Mouse (Mus musculus) embryonic facial prominence, embryonic 12.5 days (tissue): ENCODE results near the gene Crbn. TPM values are rescaled to one million over a fixed set of nuclear protein-coding genes. Genes with fewer than 3 reads are reported as not detected.
A peak's percentile ranks its signal among the peaks of the same experiment; 100 is the strongest.

Experiments
- ATAC-seq: fragments of 200-750 bp; cut with Nextera tagmentation; 2 replicates; pipeline ENCODE4 v1.8.0; 2017; ENCODE audit not compliant: insufficient number of reproducible peaks, insufficient read depth, low FRiP score, low TSS enrichment
- H3K27ac ChIP-seq: fragments of 300-500 bp; sonication (generic); 2 replicates; pipeline ENCODE4 v1.5.1; 2016; ENCODE audit warnings: mild to moderate bottlenecking
- H3K27me3 ChIP-seq: fragments of 300-500 bp; sonication (generic); 2 replicates; pipeline ENCODE4 v1.6.1; 2016; ENCODE audit warnings: mild to moderate bottlenecking, moderate library complexity
- H3K36me3 ChIP-seq: fragments of 300-500 bp; sonication (generic); 2 replicates; pipeline ENCODE4 v1.6.1; 2016; ENCODE audit warnings: mild to moderate bottlenecking
- H3K4me1 ChIP-seq: fragments of 300-500 bp; sonication (generic); 2 replicates; pipeline ENCODE4 v1.6.1; 2016
- H3K4me2 ChIP-seq: fragments of 300-500 bp; sonication (generic); replicated peaks from 2 replicates; pipeline ENCODE4 v1.6.1; 2016; ENCODE audit warnings: mild to moderate bottlenecking, moderate library complexity
- H3K4me3 ChIP-seq: fragments of 300-500 bp; sonication (generic); 2 replicates; pipeline ENCODE4 v1.5.1; 2016; ENCODE audit warnings: mild to moderate bottlenecking
- H3K9ac ChIP-seq: fragments of 300-500 bp; sonication (generic); 2 replicates; pipeline ENCODE4 v1.6.1; 2016; ENCODE audit warnings: mild to moderate bottlenecking, moderate library complexity
- H3K9me3 ChIP-seq: fragments of 300-500 bp; sonication (generic); 2 replicates; pipeline ENCODE4 v1.6.1; 2016; ENCODE audit warnings: mild to moderate bottlenecking, moderate library complexity
- WGBS: fragments of 180-500 bp; shearing (Covaris S2); methylation state at CpG from one replicate; pipeline ENCODE4 v1.1.7; 2016; 5-methylcytosine and 5-hydroxymethylcytosine counted together
- polyA plus RNA-seq: library from polyadenylated mRNA; unstranded; fragments of >200 nt; fragmentation: Nextera tagmentation; extraction: Ambion mirVana; gene quantifications from 2 replicates; pipeline ENCODE4 v1.2.1, GENCODE M21; 2016

Gene Crbn
- 47.7 and 47.9 TPM in 2 replicates for polyA plus RNA-seq

DNA sequence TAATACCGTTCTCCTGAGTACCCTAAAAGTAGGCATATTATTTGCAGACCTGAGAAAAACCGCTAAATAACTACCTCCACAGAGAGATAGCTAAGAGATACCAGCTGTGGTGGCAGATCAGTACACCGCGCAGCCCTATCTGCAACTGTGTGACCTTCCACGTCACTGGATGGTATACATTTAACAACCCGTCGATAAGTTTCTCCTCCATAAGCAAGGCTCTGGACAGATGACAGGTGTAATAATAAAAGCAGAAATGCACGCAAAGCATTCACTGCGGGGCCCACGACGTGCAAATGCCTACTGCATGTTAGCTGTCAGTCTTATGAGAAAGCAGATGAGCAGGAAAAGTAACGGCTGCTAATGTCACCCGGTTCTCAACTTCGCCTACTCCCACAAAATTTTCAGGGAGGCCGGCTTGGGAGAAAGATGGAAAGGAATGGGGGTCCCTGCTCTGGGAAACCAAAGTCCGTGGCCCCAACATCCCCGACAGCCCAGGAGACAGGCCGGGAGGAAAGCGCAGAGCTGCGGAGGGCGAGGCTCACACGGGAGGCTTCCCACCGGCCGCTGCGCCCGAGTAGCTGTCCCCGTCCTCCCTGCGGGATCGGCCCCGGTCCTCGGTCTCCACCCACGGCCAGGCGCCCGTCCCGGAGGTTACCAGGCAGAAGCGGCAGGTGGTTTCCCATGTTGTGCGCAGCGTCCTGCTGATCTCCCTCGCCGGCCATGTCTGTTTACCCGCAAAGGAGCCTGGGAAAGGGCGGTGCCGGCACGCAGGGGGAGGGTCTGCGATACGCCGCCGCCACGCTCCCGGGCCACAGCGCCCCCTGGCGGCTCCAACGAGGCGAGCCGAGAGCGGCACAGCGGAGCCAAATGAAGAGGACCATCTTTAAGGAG is at the start of gene Crbn:
TSS of gene Crbn (minus strand) at position 745 of the 894 bp plus-strand sequence.
- peaks cover 4% of the 10 kb centered on the region for H3K36me3 ChIP-seq
- no peaks in the 10 kb centered on the region for H3K27me3 ChIP-seq
- peak within 1 kb of the TSS; percentile 83 for H3K9ac ChIP-seq
- no peaks in the 10 kb centered on the region for H3K9me3 ChIP-seq
- 2% methylated on average over 57 of the region's 57 CpGs for WGBS
- H3K4me2 ChIP-seq = peak within 1 kb of the TSS; percentile 88
- ATAC-seq = peak; percentile 94
- H3K4me3 ChIP-seq = peak within 1 kb of the TSS; percentile 91
- peaks cover 10% of the 10 kb centered on the region for H3K4me1 ChIP-seq
- no peak within 1 kb of the TSS for H3K27ac ChIP-seq

DNA sequence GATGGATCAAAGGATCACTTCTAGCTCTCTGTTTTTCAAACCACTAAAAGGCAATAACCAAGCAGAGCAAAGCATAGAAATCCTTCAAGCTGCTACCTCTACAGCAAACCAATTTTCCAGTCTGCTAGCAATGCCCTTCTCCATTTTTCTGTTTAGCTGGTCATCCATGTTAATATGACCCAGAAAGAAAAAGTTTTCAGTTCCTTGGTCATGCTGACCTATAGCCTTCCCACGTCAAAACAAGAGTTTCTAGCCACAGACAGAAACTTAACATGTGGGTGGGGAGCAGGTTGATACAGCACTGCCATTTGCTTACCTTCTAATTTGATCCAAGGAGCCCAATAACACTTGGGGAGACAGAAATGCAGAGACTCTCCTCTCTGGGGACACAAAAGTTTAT is 40.3 kb upstream of the Crbn start:
- Histone ChIP-seq H3K27ac (no peak overlapping the region), H3K27me3 (no peaks in the 10 kb centered on the region), H3K9me3 (no peaks in the 10 kb centered on the region), H3K4me3 (no peak overlapping the region), H3K9ac (no peak overlapping the region), H3K36me3 (no peaks in the 10 kb centered on the region), H3K4me1 (no peaks in the 10 kb centered on the region), H3K4me2 (no peak overlapping the region)
- ATAC-seq = no peak
- 57% methylated on average over 1 of the region's 1 CpGs for WGBS

DNA sequence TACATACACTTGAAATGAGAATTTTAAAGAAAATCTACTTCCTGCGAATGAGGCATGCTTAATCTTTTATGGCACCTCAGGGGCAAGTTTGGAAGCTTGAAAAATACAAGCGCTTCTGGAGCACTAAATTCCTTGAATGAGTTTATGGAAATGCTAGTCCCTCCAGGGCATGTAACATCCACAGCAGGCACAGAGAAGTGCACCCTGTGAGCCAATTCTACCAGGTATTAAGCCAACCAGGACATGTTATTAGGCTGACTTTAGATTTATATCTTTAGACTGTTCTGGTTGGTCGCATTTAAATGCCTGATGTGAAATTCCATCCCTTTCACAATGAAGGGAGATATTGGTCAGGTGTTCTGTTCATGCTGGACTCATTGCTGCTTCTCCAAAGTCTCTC is 38.2 kb upstream of the Crbn start:
- no peak for ATAC-seq
- no peaks in the 10 kb centered on the region for H3K9me3 ChIP-seq
- no peak overlapping the region for H3K27ac ChIP-seq
- H3K27me3 ChIP-seq = no peaks in the 10 kb centered on the region
- no peak overlapping the region for H3K4me3 ChIP-seq
- 78% methylated on average over 3 of the region's 3 CpGs for WGBS
- no peak overlapping the region for H3K9ac ChIP-seq
- no peaks in the 10 kb centered on the region for H3K36me3 ChIP-seq
- no peak overlapping the region for H3K4me2 ChIP-seq
- H3K4me1 ChIP-seq = no peaks in the 10 kb centered on the region

DNA sequence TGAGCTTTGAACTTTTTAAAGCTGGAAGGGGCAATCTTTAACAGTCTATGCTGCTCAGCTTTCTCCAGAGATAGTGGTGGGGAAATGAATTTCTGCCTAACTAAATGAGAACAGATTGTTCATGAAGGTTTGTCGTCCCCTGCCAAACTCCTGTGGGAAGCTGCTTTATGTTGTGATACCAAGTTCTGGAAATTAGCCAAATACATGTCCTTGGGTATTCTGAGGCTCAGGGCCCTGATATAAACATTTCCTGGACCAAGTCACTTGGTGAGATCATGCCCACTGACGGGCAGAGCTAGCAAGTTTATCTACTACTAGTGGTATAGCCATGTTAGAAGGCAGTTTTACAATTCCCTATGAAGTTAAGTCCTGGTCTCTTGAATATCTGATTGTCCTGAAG is 35.4 kb upstream of the Crbn start:
- Histone ChIP-seq H3K27me3 (no peaks in the 10 kb centered on the region), H3K4me3 (no peak overlapping the region), H3K27ac (no peak overlapping the region), H3K9ac (no peak overlapping the region), H3K4me2 (no peak overlapping the region), H3K36me3 (no peaks in the 10 kb centered on the region), H3K9me3 (no peaks in the 10 kb centered on the region), H3K4me1 (no peaks in the 10 kb centered on the region)
- no peak for ATAC-seq
- 70% methylated on average over 2 of the region's 2 CpGs for WGBS

DNA sequence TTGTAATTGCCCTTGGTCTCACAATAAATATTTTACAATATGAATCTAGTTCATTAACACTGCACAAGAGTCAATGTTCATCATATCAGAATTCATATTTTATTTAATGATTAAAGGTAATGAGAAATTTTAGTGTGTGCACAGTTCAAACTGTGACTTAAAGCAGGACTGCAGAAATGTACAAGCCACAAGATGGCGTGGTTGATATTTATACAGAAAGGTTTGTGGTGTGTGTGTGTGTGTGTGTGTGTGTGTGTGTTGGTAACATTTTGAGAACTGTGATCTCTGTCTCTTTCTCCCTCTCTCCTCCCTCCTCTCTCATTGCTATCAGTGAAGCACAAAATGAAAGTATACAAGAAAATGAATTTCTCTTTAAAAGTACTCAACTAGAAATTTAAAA is 22.5 kb upstream of the Crbn start:
- H3K9me3 ChIP-seq = no peaks in the 10 kb centered on the region
- ATAC-seq = no peak
- no peaks in the 10 kb centered on the region for H3K27me3 ChIP-seq
- no peak overlapping the region for H3K4me3 ChIP-seq
- no peak overlapping the region for H3K27ac ChIP-seq
- no peak overlapping the region for H3K4me2 ChIP-seq
- H3K36me3 ChIP-seq = no peaks in the 10 kb centered on the region
- H3K9ac ChIP-seq = no peak overlapping the region
- no peaks in the 10 kb centered on the region for H3K4me1 ChIP-seq
- 54% methylated on average over 1 of the region's 1 CpGs for WGBS

DNA sequence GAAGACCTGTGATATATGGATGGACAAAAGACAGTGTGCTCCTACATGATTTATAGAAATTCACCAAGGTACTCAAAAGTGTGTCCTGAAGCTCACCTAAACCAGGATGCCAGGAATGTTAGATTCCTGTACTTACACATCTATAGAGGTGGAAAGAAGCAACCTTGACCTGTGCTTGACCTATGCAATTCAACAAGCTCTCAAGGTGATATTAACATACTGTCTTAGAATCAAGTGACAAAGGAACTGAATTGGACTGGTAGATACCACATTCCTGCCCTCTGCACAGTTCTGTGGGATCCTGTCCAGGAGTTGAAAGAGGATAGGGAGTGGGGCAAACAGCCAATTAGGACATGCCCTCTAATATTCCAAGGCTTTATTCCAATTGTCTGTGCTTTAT is 20.7 kb upstream of the Crbn start:
- ATAC-seq = no peak
- Histone ChIP-seq H3K27me3 (no peaks in the 10 kb centered on the region), H3K36me3 (no peaks in the 10 kb centered on the region), H3K9ac (no peak overlapping the region), H3K27ac (no peak overlapping the region), H3K4me3 (no peak overlapping the region), H3K4me1 (no peaks in the 10 kb centered on the region), H3K4me2 (no peak overlapping the region), H3K9me3 (no peaks in the 10 kb centered on the region)

DNA sequence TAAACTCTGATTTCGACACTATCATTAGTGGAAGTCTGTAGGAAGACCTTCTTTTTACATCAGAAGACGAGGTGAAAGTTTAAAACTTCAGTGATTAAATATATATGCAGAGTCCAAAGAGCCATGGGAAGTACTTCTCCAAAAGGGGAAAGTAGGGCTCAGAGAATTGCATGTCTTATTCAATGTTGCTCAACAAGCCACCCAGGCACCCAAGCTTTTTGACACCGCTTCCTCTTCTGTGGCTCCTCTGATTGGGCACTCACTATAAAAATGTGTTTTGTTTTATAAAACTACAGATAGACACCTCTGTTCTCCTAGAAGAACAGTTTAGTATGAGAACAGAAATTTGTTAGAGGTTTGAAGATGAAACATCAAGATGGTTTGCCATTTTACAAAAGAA is 20.0 kb upstream of the Crbn start:
- no peaks in the 10 kb centered on the region for H3K9me3 ChIP-seq
- no peak overlapping the region for H3K4me3 ChIP-seq
- H3K36me3 ChIP-seq = no peaks in the 10 kb centered on the region
- no peaks in the 10 kb centered on the region for H3K4me1 ChIP-seq
- no peaks in the 10 kb centered on the region for H3K27me3 ChIP-seq
- no peak overlapping the region for H3K27ac ChIP-seq
- ATAC-seq = no peak
- H3K9ac ChIP-seq = no peak overlapping the region
- H3K4me2 ChIP-seq = no peak overlapping the region
- 74% methylated on average over 3 of the region's 3 CpGs for WGBS

DNA sequence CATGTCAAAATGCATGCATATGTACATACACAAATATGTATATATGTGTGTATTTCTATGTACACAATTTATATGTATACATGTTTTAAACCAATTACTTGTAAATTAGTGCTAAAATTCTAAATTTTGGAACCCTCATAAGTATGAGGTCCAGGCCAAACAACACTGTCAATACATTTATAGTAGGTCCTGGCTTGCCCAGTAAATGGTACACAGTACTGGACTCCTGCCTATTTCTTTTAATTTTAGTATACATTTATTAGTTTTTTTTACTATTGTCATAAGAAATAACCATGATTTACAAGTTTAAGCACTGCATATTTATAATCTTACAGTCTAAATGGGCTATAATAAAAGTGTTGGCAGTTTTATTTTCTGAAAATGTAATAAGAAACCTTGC is 19.4 kb upstream of the Crbn start:
- ATAC-seq = no peak
- no peak overlapping the region for H3K27ac ChIP-seq

DNA sequence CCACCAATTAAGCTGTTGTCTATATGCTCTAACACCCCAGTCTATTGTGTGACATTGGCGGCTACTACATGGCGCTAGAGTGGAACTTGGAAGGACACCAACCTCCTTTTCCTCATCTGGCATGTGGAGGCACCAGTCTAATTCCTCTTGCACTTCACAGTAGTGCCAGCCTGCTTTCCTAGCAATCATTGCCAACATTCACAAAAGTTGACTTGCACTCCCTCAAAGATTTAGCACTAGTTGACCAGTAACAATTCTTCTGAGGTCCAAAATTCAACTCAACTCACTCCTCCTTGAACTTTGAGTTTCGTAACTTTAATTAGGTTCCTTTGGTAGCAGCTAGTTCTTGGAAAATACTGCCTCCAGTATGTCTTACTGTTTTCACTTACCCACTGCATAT is 10.8 kb upstream of the Crbn start:
- no peak for ATAC-seq
- Histone ChIP-seq H3K4me3 (no peak overlapping the region), H3K9me3 (no peaks in the 10 kb centered on the region), H3K36me3 (no peaks in the 10 kb centered on the region), H3K27ac (no peak overlapping the region), H3K9ac (no peak overlapping the region), H3K4me2 (no peak overlapping the region), H3K4me1 (no peaks in the 10 kb centered on the region), H3K27me3 (no peaks in the 10 kb centered on the region)
- 88% methylated on average over 3 of the region's 3 CpGs for WGBS

More for the DNA sequence above, 19.4 kb upstream of the Crbn start:
- Histone ChIP-seq H3K4me2 (no peak overlapping the region), H3K9ac (no peak overlapping the region), H3K4me1 (no peaks in the 10 kb centered on the region), H3K27me3 (no peaks in the 10 kb centered on the region), H3K9me3 (no peaks in the 10 kb centered on the region), H3K4me3 (no peak overlapping the region), H3K36me3 (no peaks in the 10 kb centered on the region)

DNA sequence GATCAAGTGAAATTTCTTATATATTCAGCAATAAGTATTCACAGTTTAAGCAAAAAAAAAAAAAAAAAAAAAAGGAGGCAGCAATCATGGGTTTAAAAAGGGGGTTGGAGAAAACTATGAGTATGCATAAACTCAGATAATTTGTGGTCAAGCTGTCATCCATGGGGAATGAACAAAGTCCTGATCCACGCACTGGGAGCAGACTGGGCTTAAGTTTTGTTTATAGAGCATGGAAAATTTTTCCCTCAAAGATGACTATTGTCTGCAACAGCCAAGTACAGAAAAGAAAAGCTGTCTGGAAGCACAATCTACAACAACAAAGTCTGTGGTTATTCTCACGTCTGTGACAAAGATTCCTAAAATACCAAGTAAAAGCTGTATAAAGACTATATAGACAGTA is 9.3 kb upstream of the Crbn start:
- Histone ChIP-seq H3K4me2 (no peak overlapping the region), H3K4me1 (no peaks in the 10 kb centered on the region), H3K27me3 (no peaks in the 10 kb centered on the region), H3K36me3 (no peaks in the 10 kb centered on the region), H3K27ac (no peak overlapping the region), H3K9ac (no peak overlapping the region), H3K4me3 (no peak overlapping the region), H3K9me3 (no peaks in the 10 kb centered on the region)
- WGBS = 59% methylated on average over 2 of the region's 2 CpGs
- no peak for ATAC-seq

DNA sequence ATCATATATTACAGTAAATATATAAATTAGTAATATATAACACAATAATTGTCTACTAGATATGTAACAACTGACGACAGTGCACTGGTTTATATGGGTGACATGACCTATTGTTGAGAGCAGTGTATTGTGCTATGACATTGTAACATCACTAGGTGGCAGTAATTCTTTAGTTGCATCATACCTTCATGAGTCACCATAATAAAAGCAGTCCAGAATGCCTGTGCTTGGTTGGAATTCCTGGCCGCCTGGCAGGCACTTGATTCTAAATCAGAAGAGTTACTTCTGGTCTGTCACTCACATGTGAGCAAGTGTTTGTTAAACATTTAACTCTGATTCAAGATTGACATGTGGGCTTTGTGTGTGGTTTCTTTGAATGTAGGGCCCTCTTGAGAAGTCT is 5.0 kb upstream of the Crbn start:
- Histone ChIP-seq H3K9ac (no peak overlapping the region), H3K4me3 (no peak overlapping the region), H3K9me3 (no peaks in the 10 kb centered on the region), H3K27ac (no peak overlapping the region), H3K4me1 (no peaks in the 10 kb centered on the region), H3K36me3 (no peaks in the 10 kb centered on the region), H3K4me2 (no peak overlapping the region), H3K27me3 (no peaks in the 10 kb centered on the region)
- ATAC-seq = no peak
- 44% methylated on average over 2 of the region's 2 CpGs for WGBS

DNA sequence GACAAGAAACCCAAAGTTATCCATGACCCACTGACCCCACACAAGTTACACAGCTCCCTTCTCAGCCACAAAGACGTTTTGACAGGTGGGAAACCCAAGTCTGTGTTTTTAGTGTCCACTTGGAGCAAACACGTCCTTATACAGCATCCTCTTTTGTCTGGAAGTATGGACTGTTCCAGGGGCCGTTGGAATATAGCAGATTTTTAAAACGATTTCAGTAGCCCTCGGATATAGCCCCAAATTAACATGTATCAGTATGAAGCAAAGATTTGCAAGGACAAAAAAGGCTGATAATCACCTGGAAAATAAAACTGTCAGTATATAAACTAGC is 315 bp upstream of the Crbn start:
- no peaks in the 10 kb centered on the region for H3K9me3 ChIP-seq
- no peaks in the 10 kb centered on the region for H3K36me3 ChIP-seq
- H3K4me3 ChIP-seq = peak overlapping the region; percentile 91
- no peak overlapping the region for H3K27ac ChIP-seq
- peak overlapping the region; percentile 88 for H3K4me2 ChIP-seq
- 55% methylated on average over 5 of the region's 5 CpGs for WGBS
- H3K4me1 ChIP-seq = peaks cover 10% of the 10 kb centered on the region
- ATAC-seq = peak; percentile 47
- no peak overlapping the region for H3K9ac ChIP-seq
- H3K27me3 ChIP-seq = no peaks in the 10 kb centered on the region
